Mouse (Mus musculus): ENCODE measurements at regions not wholly inside any gene's neighbourhood (a gene's known extent, or its start where the extent isn't known, plus 50 kb on each side); places are given as distances from the start of the nearest gene placed in this dataset.

DNA sequence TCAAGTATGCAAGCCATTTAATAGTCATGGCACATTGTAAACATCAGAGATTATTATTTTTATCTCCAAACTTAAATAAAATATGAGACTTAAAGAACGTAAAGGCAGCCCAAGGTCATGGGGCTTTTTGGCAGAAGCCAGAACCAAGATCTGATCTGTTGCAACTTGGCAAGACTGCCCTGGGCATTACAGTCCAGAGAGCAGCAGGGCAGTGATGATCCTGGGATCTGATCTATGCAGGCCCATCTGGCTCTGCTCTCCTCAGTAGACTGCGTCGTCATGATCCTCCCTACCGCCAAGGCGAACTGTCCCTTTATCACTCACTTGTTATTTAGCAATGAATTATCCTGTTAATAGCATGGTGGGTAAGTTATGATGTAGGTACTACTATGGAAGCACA is 372.0 kb downstream of the Cdh11 start:
- peak; percentile 2 for DNase-seq

DNA sequence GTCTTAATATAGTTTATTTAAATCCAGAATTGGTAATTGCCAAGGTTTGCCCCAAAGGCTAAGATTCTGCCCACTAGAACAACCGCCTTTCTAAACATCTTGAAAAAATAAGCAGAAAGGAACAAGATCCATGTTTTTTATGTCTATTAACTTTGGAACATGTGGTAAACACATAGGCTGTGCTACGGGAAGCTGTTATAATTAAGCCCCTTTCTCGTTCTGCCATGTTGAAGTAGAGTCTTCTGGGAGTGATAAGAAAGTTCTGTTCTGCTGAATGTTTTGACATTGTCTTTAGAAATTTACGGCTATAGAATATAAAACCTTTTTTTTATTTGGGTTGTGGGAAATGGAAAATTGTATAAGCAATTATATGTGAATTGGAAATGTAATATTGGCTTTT is 397.9 kb downstream of the Cdh11 start:
- no peak for DNase-seq

DNA sequence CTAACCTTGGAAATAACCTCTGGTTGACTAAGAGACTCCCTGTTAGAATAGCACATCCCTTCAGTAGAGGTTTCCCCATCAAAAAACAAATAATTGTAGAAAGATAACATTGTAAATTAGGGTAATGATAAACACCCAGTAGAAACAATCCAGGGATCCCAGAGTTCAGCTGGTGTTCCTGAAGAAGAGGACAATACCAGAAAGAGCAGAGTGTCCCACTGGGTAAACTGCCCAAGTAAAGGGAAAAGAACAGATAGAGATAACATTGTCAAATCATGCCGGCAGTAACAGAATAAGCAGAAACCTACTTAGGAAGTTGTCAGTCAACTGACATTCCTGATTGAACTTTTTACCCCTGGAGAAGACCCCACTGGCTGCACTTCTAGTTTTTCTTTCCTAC is 440.1 kb downstream of the Cdh11 start:
- DNase-seq, result no peak

DNA sequence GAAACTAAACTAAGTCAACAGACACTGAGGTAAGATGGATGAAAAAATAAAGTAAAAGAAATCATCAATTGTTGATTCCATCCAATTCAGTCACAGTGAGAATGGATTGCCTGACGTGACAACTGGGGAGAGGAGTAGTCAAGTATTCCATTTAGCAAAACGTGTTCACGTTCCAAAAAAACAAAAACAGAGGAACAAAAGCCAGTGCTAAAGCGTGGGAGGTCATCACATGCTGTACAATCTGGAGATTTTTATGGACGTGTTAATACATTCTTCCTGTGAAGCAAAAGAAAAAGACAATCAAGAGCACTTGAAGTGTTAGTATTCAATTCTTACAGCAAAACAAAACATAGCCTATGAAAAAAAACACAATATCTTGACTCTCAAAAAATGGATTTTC is 452.9 kb downstream of the Cdh11 start:
- DNase-seq, result no peak

DNA sequence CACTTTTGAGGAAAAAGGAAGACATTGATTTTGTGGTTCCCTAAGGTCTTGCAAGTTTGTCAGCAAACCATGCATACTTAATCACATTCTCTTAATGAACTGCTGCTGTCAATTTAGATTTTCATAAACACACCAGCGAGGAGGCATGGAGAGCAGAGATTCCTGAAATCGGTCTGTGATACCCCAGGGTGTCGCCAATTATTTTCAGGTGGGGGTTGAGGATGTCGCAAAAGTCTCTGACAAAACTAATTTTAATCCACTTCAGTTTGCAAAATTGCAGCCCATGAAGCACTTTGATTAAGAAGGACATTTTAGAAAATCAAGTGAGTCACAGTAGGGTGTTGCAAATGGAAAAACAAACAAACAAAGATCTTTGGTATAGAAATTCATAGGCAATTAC is 454.3 kb downstream of the Cdh11 start:
- no peak for DNase-seq

DNA sequence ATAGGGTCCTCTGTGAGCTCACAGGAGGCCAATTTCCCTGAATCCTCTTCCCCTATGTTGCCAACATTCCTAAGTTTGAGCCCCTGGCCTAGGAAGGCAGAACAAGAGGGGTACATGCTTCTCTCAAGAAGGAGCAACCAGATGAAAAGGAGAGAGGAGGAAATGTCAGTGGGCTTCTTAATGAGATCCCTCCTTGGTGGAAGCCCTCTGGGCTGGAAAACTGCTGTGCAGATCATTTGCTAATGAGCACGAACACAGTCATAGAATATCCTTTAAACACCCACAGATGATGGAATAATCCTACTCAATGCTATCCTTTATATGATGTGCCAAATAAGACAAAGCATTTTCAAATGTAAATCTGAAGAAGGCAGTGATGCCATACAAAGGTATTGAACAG is 455.5 kb downstream of the Cdh11 start:
- no peak for DNase-seq
